8 mouse cellular contexts compared by ENCODE assay signal in the genomic region with DNA sequence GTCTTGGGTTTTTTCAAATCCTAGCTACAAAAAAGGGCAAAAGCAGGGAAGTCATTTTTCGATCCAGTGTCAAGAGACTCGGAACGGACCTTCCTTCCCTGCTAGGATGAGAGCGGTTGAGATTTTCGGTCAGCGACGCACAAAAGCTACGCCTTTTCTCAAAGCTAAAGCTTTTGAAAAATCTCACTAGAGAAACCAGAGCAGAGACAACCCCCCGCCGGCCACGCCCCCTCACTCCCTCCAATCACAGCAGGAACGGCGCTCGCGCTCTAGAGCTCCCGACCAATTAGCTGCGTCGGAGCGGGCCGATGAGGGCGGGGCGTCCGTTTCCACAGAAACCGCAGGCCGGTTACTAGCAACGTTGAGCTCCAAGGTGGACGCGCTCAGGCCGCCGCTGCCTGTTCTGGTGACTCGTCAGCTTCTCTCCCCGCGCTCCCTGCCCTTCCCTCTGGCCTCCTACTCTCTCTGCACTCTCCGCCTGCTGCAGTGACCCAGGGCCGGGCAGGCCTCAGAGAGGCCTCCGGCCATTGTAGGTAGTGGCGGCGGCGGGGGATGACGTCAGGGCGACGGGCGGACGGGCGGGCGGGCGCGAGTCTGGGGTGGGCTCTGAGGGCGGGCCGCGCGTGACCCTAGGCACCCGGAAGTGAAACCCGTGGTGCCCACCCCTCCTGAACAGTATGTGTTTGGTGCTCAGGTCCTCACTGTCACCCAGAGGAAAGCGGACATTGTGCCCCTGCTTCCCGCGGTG. TPM values are rescaled to one million over a fixed set of nuclear protein-coding genes. Genes with fewer than 3 reads are reported as not detected.
DNase-seq lines count a peak whose midpoint lies in the region; ATAC-seq and TF ChIP-seq lines count a peak whose summit lies in the region.

Odf2l (plus strand) TSS at position 335 of the 748 bp plus-strand sequence.

- peak within 1 kb of the TSS; percentile 67 for H3K4me2 ChIP-seq in embryonic facial prominence, embryonic 15.5 days (replicated peaks)
- H3K4me2 ChIP-seq in kidney, embryonic 14.5 days (replicated peaks; ENCODE audit: low read depth, low read length) = peak within 1 kb of the TSS; percentile 74
- H3K4me2 ChIP-seq in limb, embryonic 15.5 days = peak within 1 kb of the TSS; percentile 63

- peak; percentile 100 for ATAC-seq in embryonic facial prominence, embryonic 15.5 days (ENCODE audit: insufficient number of reproducible peaks, low FRiP score, low TSS enrichment, low read depth)
- peak; percentile 99 for ATAC-seq in kidney, embryonic 14.5 days (ENCODE audit: low FRiP score, low TSS enrichment)
- ATAC-seq in limb, embryonic 15.5 days (ENCODE audit: insufficient number of reproducible peaks, low FRiP score, low TSS enrichment, low read depth) = peak; percentile 99

- no peaks in the 10 kb centered on the region for H3K36me3 ChIP-seq in embryonic facial prominence, embryonic 15.5 days
- H3K36me3 ChIP-seq in kidney, embryonic 14.5 days (ENCODE audit: control insufficient read depth, insufficient read depth, low read length) = no peaks in the 10 kb centered on the region
- H3K36me3 ChIP-seq in limb, embryonic 15.5 days = no peaks in the 10 kb centered on the region

- no peaks in the 10 kb centered on the region for H3K27me3 ChIP-seq in embryonic facial prominence, embryonic 15.5 days
- H3K27me3 ChIP-seq in kidney, embryonic 14.5 days (ENCODE audit: control insufficient read depth, insufficient read depth, low read length) = no peaks in the 10 kb centered on the region
- no peaks in the 10 kb centered on the region for H3K27me3 ChIP-seq in limb, embryonic 15.5 days

- DNase-seq in 416B (ENCODE audit: low read depth) = peak; percentile 96
- DNase-seq in heart, adult 9 months (ENCODE audit: low spot score in 2 of 2) = peak; percentile 96 to 98
- DNase-seq in monocyte, adult 2 months (ENCODE audit: low read depth in 1 of 2, low spot score in 2 of 2) = peak; percentile 86 to 96
- peak; percentile 94 to 95 for DNase-seq in spleen, postnatal 36 days (ENCODE audit: low spot score in 2 of 2)

- H3K9me3 ChIP-seq in embryonic facial prominence, embryonic 15.5 days (replicated peaks) = no peaks in the 10 kb centered on the region
- H3K9me3 ChIP-seq in kidney, embryonic 14.5 days (ENCODE audit: control insufficient read depth, low read length) = no peaks in the 10 kb centered on the region
- no peaks in the 10 kb centered on the region for H3K9me3 ChIP-seq in limb, embryonic 15.5 days

- peak; percentile 36; the same call in 1 of the 2 replicates for TF ChIP-seq POLR2A in bone marrow, adult 2 months (IDR thresholded peaks at IDR 0.05; ENCODE audit: borderline replicate concordance, control insufficient read depth, low read depth, low read length)

- H3K27ac ChIP-seq in bone marrow, adult 2 months (ENCODE audit: control insufficient read depth, insufficient read depth, low read depth, low read length, poor library complexity) = peak within 1 kb of the TSS; percentile 95
- peak within 1 kb of the TSS; percentile 97 for H3K27ac ChIP-seq in embryonic facial prominence, embryonic 15.5 days (replicated peaks)
- H3K27ac ChIP-seq in kidney, embryonic 14.5 days (ENCODE audit: low read depth, low read length) = peak within 1 kb of the TSS; percentile 96
- peak within 1 kb of the TSS; percentile 98 for H3K27ac ChIP-seq in limb, embryonic 15.5 days

- H3K4me1 ChIP-seq in bone marrow, adult 2 months (ENCODE audit: control insufficient read depth, insufficient read depth, low read length) = no peaks in the 10 kb centered on the region
- peaks cover 12% of the 10 kb centered on the region for H3K4me1 ChIP-seq in embryonic facial prominence, embryonic 15.5 days
- H3K4me1 ChIP-seq in kidney, embryonic 14.5 days (ENCODE audit: control insufficient read depth, insufficient read depth, low read length) = peaks cover 9% of the 10 kb centered on the region
- peaks cover 5% of the 10 kb centered on the region; the same call in 1 of the 2 replicates for H3K4me1 ChIP-seq in limb, embryonic 15.5 days

- WGBS in bone marrow, adult 2 months = under 1% methylated on average over 57 of the region's 57 CpGs
- WGBS in embryonic facial prominence, embryonic 15.5 days = under 1% methylated on average over 57 of the region's 57 CpGs
- WGBS in kidney, embryonic 14.5 days = under 1% methylated on average over 57 of the region's 57 CpGs
- WGBS in limb, embryonic 15.5 days = under 1% methylated on average over 57 of the region's 57 CpGs

- H3K9ac ChIP-seq in embryonic facial prominence, embryonic 15.5 days = peak within 1 kb of the TSS; percentile 77
- H3K9ac ChIP-seq in kidney, embryonic 14.5 days (ENCODE audit: low read depth, low read length) = peak within 1 kb of the TSS; percentile 80
- H3K9ac ChIP-seq in limb, embryonic 15.5 days = peak within 1 kb of the TSS; percentile 89

- H3K4me3 ChIP-seq in bone marrow, adult 2 months (replicated peaks; ENCODE audit: control insufficient read depth, low read depth, low read length) = peak within 1 kb of the TSS; percentile 95
- peak within 1 kb of the TSS; percentile 82 for H3K4me3 ChIP-seq in embryonic facial prominence, embryonic 15.5 days (replicated peaks)
- peak within 1 kb of the TSS; percentile 65 for H3K4me3 ChIP-seq in kidney, embryonic 14.5 days (ENCODE audit: low read length)
- H3K4me3 ChIP-seq in limb, embryonic 15.5 days = peak within 1 kb of the TSS; percentile 81

- no peak for TF ChIP-seq CTCF in bone marrow, adult 2 months (IDR thresholded peaks at IDR 0.05; ENCODE audit: control insufficient read depth, insufficient read depth, low read length)

RNA-seq across cellular contexts. Expression of gene Odf2l, which starts in this region (rescaled TPM):
- 10.2 and 22.6 TPM in 2 replicates for polyA plus RNA-seq in bone marrow, adult 2 months (2011; ENCODE audit: insufficient read depth, insufficient read length, low replicate concordance, missing spikeins)
- polyA plus RNA-seq in embryonic facial prominence, embryonic 15.5 days (2015; fragmentation: Nextera tagmentation; extraction: Ambion mirVana) = 15.3 and 18.1 TPM in 2 replicates
- 19.8 and 21.0 TPM in 2 replicates for polyA plus RNA-seq in kidney, embryonic 14.5 days (2014; fragmentation: Nextera tagmentation; extraction: Ambion mirVana)
- polyA plus RNA-seq in limb, embryonic 15.5 days (2015; fragmentation: Nextera tagmentation; extraction: Ambion mirVana) = 12.1 and 13.1 TPM in 2 replicates

Comparison
In these comparisons a context has a peak if more than half of its experiments do, and no peak if none do; other contexts are left out.
1. Peak in every context shown above with its lines: DNase-seq, ATAC-seq, H3K4me3 ChIP-seq and H3K27ac ChIP-seq.